Mouse (Mus musculus): Measurements from ENCODE around the gene Armh3. TPM values are rescaled to one million over a fixed set of nuclear protein-coding genes. Genes with fewer than 3 reads are reported as not detected.
A peak's percentile ranks its signal among the peaks of the same experiment; 100 is the strongest.

Gene Armh3
- total and polyA plus RNA-seq, 3 experiments: 1.1 to 4.9 (median 1.9) TPM

GRCm38 (mm10) chr19:45949236-45949635 lies 49.1 kb downstream of the Armh3 start:
- H3K9me3 ChIP-seq (replicated peaks; ENCODE audit: low read length): no peaks in the 10 kb centered on the region
- no peak overlapping the region for H3K4me2 ChIP-seq (ENCODE audit: insufficient read depth, low read depth, poor library complexity, severe bottlenecking)
- H3K27me3 ChIP-seq (replicated peaks): no peaks in the 10 kb centered on the region
- dilution Hi-C loops (cut with MboI; ENCODE audit: extremely low pct_ligation_motif_present, extremely low pct_unique_long_range_greater_than_20kb, low sequenced_read_pairs): no loop called here
- peaks cover 0 to 3% of the 10 kb centered on the region in 2 experiments for H3K36me3 ChIP-seq (replicated peaks in 1 of 2; ENCODE audit: control insufficient read depth in 1 of 2, insufficient read depth in 1 of 2, low read length in 1 of 2)
- DNase-seq (ENCODE audit: extremely low read depth): peak; percentile 33
- no peak overlapping the region for H3K9ac ChIP-seq (ENCODE audit: insufficient read depth, low read depth)
- no peak overlapping the region for H3K4me3 ChIP-seq (replicated peaks in 1 of 3; ENCODE audit: low read depth in 2 of 3, low read length in 2 of 3, poor library complexity in 1 of 3)
- no peaks in the 10 kb centered on the region for H3K79me2 ChIP-seq (replicated peaks; ENCODE audit: control insufficient read depth, extremely low read depth, insufficient read depth, poor library complexity, severe bottlenecking)
- H3K27ac ChIP-seq (ENCODE audit: insufficient read depth, low read depth): no peak overlapping the region
- TF ChIP-seq ELF1 (IDR thresholded peaks at IDR 0.05; ENCODE audit: low read depth, low read length) (no peak), ZNF384 (IDR thresholded peaks at IDR 0.05; ENCODE audit: low read depth, low read length) (peak; percentile 65), MEF2A (IDR thresholded peaks at IDR 0.05; ENCODE audit: borderline replicate concordance, low read depth, low read length) (peak; percentile 20; the same call in 1 of the 2 replicates), BHLHE40 (IDR thresholded peaks at IDR 0.05; ENCODE audit: low read depth, low read length) (no peak)
- in situ Hi-C loops (cut with MboI; ENCODE audit: low pct_ligation_motif_present, low pct_unique_long_range_greater_than_20kb, low sequenced_read_pairs): loop anchor here (5.0 kb wide), 1 partner anchor 137 kb away; no protein-coding TSS in a partner anchor
- H3K4me1 ChIP-seq (ENCODE audit: control insufficient read depth in 1 of 2, insufficient read depth in 2 of 2): peaks cover 2 to 28% of the 10 kb centered on the region in 2 experiments; a peak in 3 of 4 replicates

- peaks cover 0 to 5% of the 10 kb centered on the region in 2 experiments for H3K36me3 ChIP-seq (replicated peaks in 1 of 2; ENCODE audit: control insufficient read depth in 1 of 2, insufficient read depth in 1 of 2, low read length in 1 of 2)
- no peak overlapping the region for H3K4me2 ChIP-seq (ENCODE audit: insufficient read depth, low read depth, poor library complexity, severe bottlenecking)
- H3K9ac ChIP-seq (ENCODE audit: insufficient read depth, low read depth): no peak overlapping the region
- no peaks in the 10 kb centered on the region for H3K9me3 ChIP-seq (replicated peaks; ENCODE audit: low read length)
- no peak for TF ChIP-seq TCF12 (IDR thresholded peaks at IDR 0.05; ENCODE audit: low read depth, low read length)
- no peak for TF ChIP-seq MAZ (IDR thresholded peaks at IDR 0.05; ENCODE audit: low read depth, low read length)
- H3K4me1 ChIP-seq (ENCODE audit: control insufficient read depth in 1 of 2, insufficient read depth in 2 of 2): peaks cover 4 to 32% of the 10 kb centered on the region in 2 experiments; a peak in 3 of 4 replicates
- no peak overlapping the region for H3K4me3 ChIP-seq (replicated peaks in 1 of 3; ENCODE audit: low read depth in 2 of 3, low read length in 2 of 3, poor library complexity in 1 of 3)
- no peak overlapping the region for H3K27ac ChIP-seq (ENCODE audit: insufficient read depth, low read depth)
- in situ Hi-C loops (cut with MboI; ENCODE audit: low pct_ligation_motif_present, low pct_unique_long_range_greater_than_20kb, low sequenced_read_pairs) (loop anchor here (5.0 kb wide), 1 partner anchor 135 kb away; no protein-coding TSS in a partner anchor), dilution Hi-C loops (cut with MboI; ENCODE audit: extremely low pct_ligation_motif_present, extremely low pct_unique_long_range_greater_than_20kb, low sequenced_read_pairs) (no loop called here)
- H3K27me3 ChIP-seq (replicated peaks): no peaks in the 10 kb centered on the region
- H3K79me2 ChIP-seq (replicated peaks; ENCODE audit: control insufficient read depth, extremely low read depth, insufficient read depth, poor library complexity, severe bottlenecking): no peaks in the 10 kb centered on the region
- DNase-seq (ENCODE audit: extremely low read depth): no peak
These were observed 50.5 kb downstream of the Armh3 start for GRCm38 (mm10) chr19:45947764-45948163.

GRCm38 (mm10) chr19:45947286-45947685 lies 51.0 kb downstream of the Armh3 start:
- H3K36me3 ChIP-seq (replicated peaks in 1 of 2; ENCODE audit: control insufficient read depth in 1 of 2, insufficient read depth in 1 of 2, low read length in 1 of 2): peaks cover 0 to 5% of the 10 kb centered on the region in 2 experiments
- no peaks in the 10 kb centered on the region for H3K9me3 ChIP-seq (replicated peaks; ENCODE audit: low read length)
- dilution Hi-C loops (cut with MboI; ENCODE audit: extremely low pct_ligation_motif_present, extremely low pct_unique_long_range_greater_than_20kb, low sequenced_read_pairs) (no loop called here), in situ Hi-C loops (cut with MboI; ENCODE audit: low pct_ligation_motif_present, low pct_unique_long_range_greater_than_20kb, low sequenced_read_pairs) (loop anchor here (5.0 kb wide), 1 partner anchor 135 kb away; no protein-coding TSS in a partner anchor)
- no peaks in the 10 kb centered on the region for H3K27me3 ChIP-seq (replicated peaks)
- no peak overlapping the region for H3K4me2 ChIP-seq (ENCODE audit: insufficient read depth, low read depth, poor library complexity, severe bottlenecking)
- no peaks in the 10 kb centered on the region for H3K79me2 ChIP-seq (replicated peaks; ENCODE audit: control insufficient read depth, extremely low read depth, insufficient read depth, poor library complexity, severe bottlenecking)
- H3K27ac ChIP-seq (ENCODE audit: insufficient read depth, low read depth): no peak overlapping the region
- H3K4me3 ChIP-seq (replicated peaks in 1 of 3; ENCODE audit: low read depth in 2 of 3, low read length in 2 of 3, poor library complexity in 1 of 3): no peak overlapping the region
- H3K9ac ChIP-seq (ENCODE audit: insufficient read depth, low read depth): no peak overlapping the region
- H3K4me1 ChIP-seq (ENCODE audit: control insufficient read depth in 1 of 2, insufficient read depth in 2 of 2): peaks cover 4 to 28% of the 10 kb centered on the region in 2 experiments; a peak in 3 of 4 replicates
- no peak for DNase-seq (ENCODE audit: extremely low read depth)
- TF ChIP-seq RAD21 (IDR thresholded peaks at IDR 0.05; ENCODE audit: low read depth, low read length) (no peak), MXI1 (IDR thresholded peaks at IDR 0.05; ENCODE audit: low read depth, low read length) (no peak), JUND (conservative IDR thresholded peaks at IDR 0.05; ENCODE audit: low read depth, low read length) (no peak)

All from CH12.LX (cell line).